Mouse (Mus musculus) lung, postnatal 14 days (tissue): ENCODE results near the gene Clec4f.
"Not testable (repeated sequence)": the region's sequence is repeated elsewhere in the genome, so short reads cannot be mapped to it uniquely, and the experiment has no call there.

Experiments used
- DNase-seq: peaks from one replicate; pipeline ENCODE4 v3.0.0; 2021

Clec4f gene

DNA sequence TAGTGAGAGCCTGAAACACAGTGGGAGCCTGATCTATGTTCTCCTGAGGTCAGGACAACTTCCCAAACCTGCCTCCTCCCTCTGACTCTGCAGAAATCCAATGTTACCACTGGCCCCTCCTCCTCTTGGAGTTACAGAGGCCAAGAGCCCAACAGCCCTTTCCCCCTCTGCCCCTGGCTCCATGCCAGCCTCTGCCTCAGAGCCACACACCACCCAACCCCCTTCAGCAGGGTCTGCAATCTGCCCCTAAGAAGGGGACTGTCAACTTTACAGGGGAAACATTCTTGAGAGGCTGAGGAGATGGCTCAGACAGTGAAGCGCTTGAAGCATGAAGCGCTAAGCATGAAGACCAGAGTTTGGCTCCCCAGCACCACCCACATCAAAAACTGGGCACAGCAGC lies at the start of gene Clec4f:
Gene Clec4f, minus strand, starts transcription at position 101 of the 400 bp plus-strand sequence.
- no peak for DNase-seq

DNA sequence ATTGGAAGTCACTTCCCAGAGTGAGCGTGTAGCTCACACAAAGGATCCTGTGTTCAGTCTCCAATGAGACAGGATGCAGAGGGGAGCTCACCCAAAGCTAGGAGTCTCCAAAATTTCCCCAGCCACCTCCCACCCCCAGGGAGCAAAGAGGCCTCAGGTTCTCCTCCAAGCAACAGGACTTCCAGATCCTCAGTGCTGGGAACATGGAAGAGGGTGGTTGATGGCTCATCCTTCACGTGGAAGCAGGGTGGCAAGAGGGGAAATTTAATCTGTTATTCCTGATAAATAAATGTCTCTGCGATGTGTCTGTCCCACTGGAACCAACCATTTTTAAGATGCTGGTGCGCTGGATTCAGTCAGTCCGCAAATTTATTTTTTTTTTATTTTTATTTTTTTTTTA lies 48.7 kb upstream of the Clec4f start:
- DNase-seq: no peak

DNA sequence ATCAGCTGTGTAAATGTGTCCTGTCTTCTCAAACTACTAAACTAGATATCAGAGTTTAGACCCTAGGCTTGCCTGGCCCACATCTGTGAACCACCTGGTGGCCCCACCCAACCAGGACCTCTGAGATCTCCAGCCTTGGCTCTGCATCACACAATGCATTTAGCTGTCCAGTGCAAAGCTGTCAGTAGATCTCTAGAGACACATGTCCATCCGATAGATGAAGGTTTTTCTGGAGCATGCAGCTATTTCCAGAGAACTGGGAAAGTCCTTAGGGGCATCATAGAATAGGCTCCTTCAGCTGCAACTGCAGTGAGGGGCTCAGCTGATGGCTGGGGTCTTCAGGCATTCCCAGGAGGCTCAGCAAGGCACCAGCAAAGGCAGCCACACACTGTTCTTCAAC lies 48.3 kb upstream of the Clec4f start:
- DNase-seq: no peak

DNA sequence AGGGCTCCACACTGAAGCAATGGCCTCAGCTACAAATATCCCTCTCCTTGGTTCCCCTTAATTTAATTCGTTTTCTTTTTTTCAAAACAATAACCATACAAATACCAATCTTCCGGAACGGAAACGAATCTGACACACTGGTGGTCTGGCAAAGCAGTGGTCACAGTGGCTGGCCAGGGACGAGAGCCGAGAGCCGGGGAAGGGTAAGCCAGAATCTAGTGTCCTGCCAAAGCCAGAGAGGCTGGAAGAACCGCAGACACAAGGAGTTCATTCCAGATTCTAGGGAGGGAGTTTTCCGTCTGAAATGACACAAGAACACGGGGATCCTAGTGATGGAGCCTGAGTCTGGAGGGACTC lies 47.7 kb upstream of the Clec4f start:
- DNase-seq: no peak

DNA sequence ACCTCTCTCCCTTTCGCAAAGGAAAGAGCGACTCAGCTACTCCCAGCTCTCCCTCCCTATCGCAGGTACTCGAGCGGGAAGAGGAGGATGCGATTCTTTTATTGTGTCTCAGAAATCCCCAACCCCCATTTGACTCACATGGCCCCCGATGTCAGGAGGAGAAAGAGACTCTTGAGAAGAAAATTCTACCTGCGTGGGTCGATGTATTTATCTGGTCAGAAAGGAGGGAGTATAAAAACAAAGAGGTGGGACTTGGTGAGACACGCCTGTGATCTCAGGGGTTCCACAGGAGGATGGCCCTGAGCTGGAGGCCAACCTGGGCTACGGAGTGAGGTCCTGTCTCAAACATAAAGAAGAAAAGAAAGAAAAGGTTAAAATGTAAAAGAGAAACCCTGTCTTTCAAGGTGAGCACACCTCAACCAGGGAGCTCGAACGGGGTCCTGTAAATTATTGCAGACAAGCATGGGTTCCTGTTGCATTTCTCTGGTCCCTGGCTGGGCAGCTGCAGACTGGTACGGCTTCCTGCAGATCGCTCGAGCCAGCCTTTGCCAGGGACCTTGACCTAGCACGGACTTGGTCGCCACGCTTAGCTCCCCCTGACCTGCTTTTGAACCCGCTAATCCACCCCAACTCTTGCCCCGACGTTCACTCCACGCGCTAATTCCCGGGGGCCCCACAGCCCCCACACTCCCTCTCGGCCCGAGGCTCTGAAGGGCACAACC lies 47.2 kb upstream of the Clec4f start:
- no peak for DNase-seq

DNA sequence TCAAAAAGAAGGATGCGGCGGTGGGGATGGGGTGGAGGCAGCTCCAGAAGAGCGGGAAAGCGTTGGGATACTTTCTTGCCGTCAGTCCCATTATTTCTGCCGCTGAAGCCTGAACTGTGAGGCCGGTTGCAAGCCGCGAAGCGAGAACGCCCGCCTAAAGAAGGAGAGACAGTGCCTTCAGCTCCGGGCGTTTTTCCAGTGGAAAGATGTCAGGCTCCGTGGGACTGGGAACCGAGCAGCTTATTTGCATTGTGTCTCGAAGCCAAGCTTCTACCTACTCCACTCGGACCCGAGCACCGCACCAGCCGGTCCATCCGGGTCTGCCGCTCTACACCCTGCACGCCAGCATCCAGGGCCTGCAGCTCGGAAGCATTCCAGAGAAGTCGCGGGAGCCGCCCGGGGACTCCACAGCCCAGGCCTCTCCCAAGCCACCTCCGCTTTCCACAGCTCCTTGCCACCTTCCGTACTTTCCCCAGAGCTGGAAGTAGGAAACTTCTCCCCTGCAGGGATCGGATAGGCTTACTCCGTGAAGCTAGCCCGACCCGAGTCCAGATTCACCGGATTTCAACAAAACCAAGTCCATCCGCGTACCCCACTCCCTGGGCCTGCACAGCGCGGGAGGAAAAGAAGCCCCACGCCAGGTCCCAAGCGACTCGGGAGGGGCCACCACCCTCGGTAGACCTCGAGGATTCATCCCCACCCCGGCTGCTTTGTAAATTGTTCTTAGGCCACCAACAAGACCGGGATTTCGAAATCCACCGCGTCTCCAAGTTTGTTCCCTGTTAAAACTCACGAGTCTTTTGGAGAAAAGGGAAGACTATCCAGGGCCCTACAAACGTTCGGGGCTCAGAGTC lies 46.4 kb upstream of the Clec4f start:
- no peak for DNase-seq

DNA sequence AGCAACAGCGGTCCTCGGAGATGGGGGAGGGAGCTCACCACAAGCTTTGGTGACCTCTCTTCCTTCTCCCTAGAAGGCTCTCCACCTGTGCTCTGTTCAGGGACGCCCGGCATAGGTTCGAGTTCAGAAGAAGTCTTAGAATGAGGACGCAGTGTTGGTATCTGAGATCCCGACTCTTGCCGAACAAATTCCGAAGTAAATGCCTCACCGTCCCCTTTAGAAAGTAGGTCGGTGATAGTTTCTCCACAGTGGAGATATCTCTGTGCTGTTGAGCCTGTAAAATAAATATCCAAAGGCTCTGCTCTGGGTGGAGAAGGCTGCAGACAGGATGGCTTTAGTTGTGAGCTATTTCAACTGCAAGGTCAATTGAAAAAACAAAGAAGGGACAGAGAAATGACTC lies 45.0 kb upstream of the Clec4f start:
- DNase-seq: no peak

DNA sequence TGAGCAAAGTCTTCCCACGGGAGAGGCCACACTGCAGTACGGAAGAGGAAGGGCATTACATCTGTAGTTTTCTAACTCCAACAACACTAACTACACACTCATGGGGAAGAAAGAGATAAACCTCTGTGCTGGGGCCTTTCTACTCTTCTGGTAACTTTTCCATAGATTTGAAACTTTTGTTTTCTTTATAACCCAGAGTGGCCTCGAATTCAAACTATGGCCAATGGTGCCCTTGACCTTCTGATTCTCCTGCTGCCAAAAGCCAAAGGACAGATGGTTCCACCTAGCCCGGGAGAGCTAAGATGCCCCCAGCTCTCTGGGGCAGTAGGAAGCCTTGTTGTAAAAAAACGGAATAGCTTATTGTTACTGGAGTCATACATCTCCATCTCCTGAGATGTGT lies 44.0 kb upstream of the Clec4f start:
- DNase-seq: no peak

DNA sequence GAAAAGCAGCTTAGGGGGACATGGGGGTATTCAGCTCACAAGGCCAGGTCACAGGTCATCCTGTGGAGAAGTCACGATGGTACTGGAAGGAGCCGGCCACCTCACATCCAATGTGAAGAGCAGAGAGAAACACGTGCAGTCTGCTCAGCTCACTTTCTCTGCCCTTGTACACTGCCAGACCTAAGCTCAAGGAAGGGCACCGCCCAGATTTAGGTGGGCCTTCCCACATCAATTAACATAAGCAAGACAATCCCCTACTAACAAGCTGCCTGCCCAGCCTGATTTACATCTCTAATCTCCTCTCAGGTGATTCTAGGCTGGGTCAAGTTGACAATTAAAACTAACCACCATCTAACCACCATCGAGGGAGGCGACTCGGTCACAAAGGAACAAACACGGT lies 41.9 kb upstream of the Clec4f start:
- DNase-seq: no peak

DNA sequence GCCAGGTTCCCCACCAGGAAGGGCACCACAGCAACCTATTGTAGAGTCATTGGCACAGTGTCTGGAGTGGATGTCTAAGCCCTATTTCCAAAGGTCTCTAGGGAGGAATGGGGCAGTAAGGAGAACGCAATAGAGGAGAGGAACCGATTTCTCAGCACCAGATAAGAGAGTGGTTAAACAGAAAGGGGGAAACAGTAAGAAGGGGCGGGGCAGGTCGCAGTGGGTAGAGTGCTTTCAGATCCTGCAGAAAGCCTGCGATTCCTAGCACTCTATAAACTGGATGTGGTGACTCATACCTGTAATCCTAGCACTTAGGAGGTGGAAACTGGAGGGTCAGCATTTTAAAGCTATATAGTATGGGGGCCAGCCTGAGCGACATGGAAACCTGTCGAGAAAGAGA lies 40.7 kb upstream of the Clec4f start:
- no peak for DNase-seq

DNA sequence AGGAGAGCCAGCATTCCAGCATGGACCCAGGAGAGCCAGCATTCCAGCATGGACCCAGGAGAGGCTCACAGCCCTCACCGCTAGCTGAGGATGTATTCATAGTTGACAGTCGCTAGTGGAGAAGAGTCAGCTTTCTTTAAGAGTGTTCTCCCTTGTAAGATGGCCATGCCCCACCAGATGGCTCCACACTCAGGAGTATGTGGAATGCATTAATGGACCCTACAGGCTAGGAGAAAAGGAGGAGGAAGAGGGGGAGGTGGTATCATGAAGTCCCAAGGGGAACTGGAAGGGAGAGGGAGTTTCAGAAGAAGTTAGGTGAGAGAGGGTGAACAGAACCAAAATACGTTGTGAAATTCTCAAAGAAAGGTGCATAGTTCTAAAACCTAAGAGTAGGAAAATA lies 39.7 kb upstream of the Clec4f start:
- no peak for DNase-seq

DNA sequence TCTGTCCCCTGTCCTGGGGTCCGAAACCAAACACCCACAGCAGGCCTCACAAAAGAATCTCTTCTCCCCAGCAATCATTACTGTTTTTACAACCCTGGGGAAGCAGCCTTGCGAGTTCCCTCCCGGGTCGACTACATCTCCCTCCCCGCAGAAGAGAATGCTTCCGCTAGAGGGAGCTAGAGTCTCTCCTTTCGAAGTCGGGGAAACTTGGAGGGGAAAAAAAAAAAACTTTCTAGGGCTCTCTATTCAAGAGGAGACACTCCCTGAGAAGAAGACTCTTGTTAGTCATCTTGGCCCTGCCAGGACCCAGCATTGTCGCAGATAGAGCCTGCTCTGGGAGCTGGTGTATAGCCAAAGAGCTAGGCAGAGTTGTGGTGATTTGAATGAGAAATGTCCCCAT lies 37.8 kb upstream of the Clec4f start:
- DNase-seq: peak; percentile 73

DNA sequence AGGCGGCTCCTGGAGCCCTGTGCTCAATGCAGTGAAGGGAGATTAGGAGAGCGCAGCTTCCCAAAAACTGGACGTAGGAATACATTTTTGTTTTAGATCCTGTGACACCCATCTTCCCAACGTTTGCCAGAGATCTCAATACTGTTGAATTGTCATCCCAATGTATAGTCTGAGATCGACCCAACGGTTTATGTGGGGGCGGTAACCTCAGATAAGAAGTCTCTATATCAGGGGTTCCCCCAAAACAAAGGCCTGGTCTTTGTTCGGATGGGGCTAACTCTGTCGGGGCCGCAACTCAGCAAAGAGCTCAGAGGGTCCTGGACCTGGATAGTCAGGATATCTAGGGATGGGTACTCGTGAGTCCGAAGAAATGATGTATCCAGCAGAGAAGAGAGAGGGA lies 37.0 kb upstream of the Clec4f start:
- no peak for DNase-seq

DNA sequence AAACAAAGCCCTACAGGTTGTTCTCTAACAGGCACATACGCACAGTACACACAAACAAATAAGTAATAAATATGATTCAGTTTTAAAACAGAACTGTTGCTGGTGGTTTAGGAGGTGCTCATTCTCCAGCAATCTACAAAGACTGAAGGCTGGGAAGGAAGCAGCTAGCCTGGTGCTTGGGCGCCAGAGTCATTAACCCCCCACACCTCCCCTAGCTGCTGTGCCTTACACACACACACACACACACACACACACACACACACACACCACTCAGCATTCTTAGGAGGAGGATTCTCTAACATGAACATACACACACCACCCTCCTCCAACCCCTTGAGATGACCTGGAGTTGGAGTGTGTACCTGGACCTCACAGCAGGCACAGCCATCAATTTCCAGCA lies 34.9 kb upstream of the Clec4f start:
- DNase-seq: no peak

DNA sequence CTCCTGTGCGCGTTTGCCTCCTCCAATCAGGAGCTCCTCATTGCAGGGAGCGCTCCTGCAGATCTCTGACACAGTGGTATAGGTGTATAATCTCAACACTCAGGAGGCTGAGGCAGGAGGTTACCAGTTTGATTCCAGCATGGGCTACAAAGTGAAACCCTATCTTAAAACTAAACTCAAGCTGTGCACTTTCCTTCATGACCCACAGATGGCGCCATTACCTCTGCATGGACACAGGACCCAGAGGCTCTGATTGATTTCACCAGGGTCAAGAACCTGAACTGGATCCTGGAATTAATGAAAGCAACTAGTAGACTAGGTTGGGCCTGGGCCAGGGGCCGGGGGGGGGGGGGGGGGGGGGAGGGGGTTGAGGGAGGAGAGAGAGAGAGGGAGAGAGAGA lies 34.3 kb upstream of the Clec4f start:
- peak; percentile 42 for DNase-seq

DNA sequence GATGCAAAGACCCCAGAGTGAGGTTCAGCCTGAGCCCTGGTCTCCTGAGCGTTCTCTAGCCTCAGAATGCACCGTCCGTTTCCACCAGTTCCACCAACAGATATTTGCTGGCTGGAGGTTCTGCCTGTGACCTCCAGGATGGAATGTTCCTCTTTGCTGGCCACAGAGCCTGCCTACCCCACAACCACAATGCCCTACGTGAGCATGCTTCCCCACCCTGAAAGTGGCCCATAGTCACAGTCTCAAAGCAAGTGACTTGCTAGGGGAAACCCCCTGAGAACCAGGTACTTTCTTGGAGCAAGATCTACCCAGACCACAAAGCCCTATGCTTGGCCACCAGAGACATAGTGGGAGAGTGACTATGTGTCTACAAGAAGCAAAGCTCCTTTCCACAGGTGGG lies 33.4 kb upstream of the Clec4f start:
- DNase-seq: no peak

DNA sequence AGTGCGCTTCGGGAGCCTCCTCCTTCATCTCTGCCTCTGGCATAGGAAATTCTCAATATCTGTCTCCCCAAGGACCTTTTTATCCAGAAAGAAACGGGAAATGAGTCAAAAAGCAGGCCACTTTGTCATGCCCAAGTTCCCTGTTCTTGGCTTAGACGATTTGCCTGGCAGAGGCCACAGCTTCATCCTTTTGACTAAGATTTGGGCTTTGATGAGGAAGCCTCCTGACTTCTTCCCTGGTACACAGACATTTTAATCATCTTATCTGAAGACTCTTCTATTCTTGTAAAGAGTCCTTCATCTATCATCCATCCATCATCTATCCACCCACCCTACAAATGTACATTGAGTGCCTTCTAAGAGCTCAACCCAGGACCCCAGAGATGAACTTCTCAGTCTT lies 21.8 kb upstream of the Clec4f start, which contains the start of gene Cd207:
Gene Cd207, minus strand, starts transcription at position 101 of the 400 bp plus-strand sequence.
- DNase-seq: no peak

DNA sequence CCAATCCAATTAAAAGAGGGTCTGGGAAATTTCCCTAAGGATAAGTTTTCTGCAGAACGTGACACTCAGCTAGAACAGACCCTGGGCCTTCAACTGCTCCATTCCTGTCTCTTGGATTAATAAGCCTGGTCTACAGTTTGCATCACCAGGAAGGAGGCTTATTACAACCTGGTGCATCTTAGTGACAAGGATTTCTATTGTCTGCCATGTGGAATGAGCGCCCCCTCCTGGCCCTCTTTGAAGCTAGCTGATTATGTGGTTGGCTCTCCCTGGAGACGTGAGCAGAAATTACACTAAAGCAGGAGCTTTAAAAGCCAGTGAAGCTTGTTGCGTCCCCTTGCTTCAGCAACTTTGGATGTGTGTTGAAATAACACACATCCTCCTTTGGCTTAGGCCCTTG lies 17.4 kb upstream of the Clec4f start:
- peak; percentile 84 for DNase-seq

DNA sequence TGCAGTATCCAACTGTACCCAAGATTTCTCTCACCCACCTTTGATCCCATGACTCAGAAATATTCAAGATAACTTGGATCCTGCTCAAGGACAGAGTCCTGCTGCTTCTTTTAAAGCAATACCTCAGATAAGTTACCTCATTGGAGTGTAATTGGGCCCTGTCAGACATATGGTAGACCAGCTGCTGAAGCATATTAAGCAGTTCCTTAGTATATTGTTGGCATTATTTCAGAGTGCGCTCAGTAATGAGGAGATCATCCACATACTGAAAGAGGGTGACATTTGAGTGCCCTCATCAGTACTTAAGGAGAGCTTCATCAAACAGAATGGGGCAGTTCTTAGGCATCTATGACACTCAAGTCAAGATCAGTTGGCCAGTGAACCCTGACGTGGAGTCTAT lies 9.0 kb upstream of the Clec4f start:
- DNase-seq: no peak

DNA sequence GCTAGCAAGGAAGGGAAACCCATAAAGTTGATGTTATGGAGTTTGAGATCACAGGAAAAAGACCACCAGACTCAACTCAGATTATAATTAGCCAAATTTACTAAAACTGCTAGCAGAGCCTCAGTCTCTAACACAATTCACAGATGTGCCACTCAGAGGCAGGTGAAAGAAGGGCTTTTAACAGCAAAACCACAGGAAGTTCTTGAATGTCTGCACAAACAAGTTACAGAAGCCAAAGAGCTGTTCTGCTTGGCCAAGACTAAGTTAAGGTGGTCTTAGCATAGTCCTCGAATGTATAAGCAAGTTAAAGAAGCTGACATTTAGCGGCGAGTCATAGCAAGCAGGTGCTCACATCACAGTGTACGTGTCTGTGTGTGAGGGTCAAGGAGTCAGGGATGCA lies 4.8 kb upstream of the Clec4f start:
- no peak for DNase-seq

DNA sequence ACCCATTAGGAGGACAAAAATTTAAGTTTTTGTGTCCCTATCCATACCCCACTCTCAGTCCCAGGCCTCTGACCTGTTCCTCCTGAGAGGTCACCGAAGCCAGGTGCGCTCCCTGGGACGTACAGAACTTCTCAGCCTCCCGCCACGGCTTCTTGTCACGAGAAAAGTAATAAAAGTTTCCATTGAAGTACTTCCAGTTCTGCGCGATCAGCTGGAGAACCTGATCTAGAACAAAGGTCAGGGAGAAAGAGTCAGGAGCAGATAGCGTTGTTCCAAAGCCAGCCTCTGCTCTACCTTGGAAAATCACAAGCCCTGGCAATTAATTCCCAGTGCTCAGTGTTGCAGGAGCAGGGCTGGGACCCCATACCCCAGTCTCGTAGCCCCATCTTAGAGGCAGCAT lies 9.3 kb downstream of the Clec4f start:
- DNase-seq: no peak

DNA sequence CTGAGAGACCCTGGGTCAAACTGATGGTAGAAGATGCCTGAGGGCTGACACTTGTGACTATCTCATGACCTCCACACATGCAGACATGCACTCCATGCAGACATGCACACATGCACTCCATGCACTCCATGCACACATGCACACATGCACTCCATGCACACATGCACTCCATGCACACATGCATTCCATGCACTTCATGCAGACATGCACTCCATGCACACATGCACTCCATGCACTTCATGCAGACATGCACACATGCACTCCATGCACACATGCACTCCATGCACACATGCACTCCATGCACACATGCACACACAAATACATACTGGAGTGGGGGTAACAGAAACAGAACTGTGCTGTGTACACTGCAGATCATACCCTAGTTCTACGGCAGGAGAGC lies 20.7 kb downstream of the Clec4f start:
- no peak for DNase-seq

DNA sequence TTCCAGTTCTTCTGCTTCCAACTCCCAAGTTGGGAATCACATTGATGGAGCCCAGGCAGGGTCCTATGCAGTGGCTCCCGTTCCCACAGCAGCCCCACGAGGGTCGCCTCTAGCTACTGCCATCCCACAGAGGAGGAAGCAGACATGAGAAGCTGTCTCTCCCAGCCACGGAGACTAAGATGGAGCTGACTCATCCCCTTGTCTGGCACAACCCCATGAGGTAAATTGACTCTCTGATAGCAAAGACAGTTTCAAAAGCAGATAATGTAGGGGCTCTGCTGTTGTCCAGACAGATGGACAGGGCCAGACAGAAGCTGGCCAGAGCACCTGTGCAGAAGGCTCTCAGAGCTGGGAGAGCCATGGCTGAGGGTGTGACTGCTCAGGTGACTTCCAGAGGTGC lies 21.4 kb downstream of the Clec4f start:
- DNase-seq: not testable (repeated sequence)

DNA sequence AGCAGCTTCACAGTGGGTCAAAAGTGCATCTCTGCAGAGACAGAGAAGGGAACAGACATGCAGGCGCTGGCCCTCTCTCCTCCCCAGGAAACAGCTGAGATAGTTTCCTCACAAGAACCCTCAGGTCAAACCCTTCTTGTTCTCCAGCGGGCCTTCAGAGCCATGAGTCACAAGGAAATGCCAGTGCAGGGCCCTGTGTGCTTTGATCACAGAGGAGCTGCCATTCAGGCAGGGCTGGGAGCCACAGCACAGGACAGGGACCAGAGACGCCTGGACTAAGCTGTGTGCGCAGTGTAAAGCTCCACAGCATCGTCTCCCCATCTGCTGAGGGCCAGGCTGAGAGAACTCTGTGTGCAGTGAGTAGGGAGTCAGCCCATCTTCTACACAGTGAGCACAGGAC lies 21.9 kb downstream of the Clec4f start:
- DNase-seq: not testable (repeated sequence)

DNA sequence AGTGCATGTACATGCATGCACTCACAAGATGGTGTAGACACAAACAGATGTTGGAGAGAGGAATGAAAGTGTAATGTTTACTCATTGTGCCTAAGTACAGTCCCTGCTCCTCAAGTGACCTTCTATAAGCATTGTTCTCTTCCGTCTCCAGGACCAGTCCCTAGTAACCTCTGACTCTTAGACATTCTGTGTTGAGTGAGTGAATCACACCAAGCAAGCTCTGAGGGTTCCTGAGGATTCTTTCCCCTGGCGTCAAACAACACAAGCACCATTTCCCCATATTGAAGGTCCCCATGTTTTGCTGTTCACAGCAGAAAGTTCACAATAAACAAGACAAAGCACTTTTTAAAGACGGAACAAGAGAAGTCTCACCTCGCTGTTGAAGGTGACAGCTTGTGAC lies 24.2 kb downstream of the Clec4f start:
- no peak for DNase-seq
